Mouse (Mus musculus) hindbrain, embryonic 15.5 days (tissue): ENCODE results near the gene Eloa. TPM values are rescaled to one million over a fixed set of nuclear protein-coding genes. Genes with fewer than 3 reads are reported as not detected.
A peak's percentile ranks its signal among the peaks of the same experiment; 100 is the strongest.

Experiments used
- ATAC-seq: fragments of 200-750 bp; cut with Nextera tagmentation; 2 replicates; pipeline ENCODE4 v1.8.0; 2017; ENCODE audit warnings: low read depth, moderate number of reproducible peaks, moderate TSS enrichment; ENCODE audit not compliant: low FRiP score
- H3K27ac ChIP-seq: fragments of 300-500 bp; sonication (generic); replicated peaks from 2 replicates; pipeline ENCODE4 v1.5.1; 2015; ENCODE audit warnings: mild to moderate bottlenecking, inconsistent platforms
- H3K27me3 ChIP-seq: fragments of 300-500 bp; sonication (generic); 2 replicates; pipeline ENCODE4 v1.6.1; 2015; ENCODE audit warnings: control low read depth, inconsistent platforms
- H3K36me3 ChIP-seq: fragments of 300-500 bp; sonication (generic); 2 replicates; pipeline ENCODE4 v1.6.1; 2015; ENCODE audit warnings: control low read depth, inconsistent platforms
- H3K4me1 ChIP-seq: fragments of 300-500 bp; sonication (generic); replicated peaks from 2 replicates; pipeline ENCODE4 v1.6.1; 2015; ENCODE audit warnings: control low read depth, inconsistent platforms
- H3K4me2 ChIP-seq: fragments of 300-500 bp; sonication (generic); 2 replicates; pipeline ENCODE4 v1.6.1; 2015; ENCODE audit warnings: moderate library complexity, mild to moderate bottlenecking, inconsistent platforms
- H3K4me3 ChIP-seq: fragments of 300-500 bp; sonication (generic); 2 replicates; pipeline ENCODE4 v1.5.1; 2015; ENCODE audit warnings: mild to moderate bottlenecking, inconsistent platforms
- H3K9ac ChIP-seq: fragments of 300-500 bp; sonication (generic); 2 replicates; pipeline ENCODE4 v1.6.1; 2015; ENCODE audit warnings: inconsistent platforms
- H3K9me3 ChIP-seq: fragments of 300-500 bp; sonication (generic); 2 replicates; pipeline ENCODE4 v1.6.1; 2016; ENCODE audit warnings: control low read depth, inconsistent platforms
- WGBS: fragments of 180-500 bp; shearing (Covaris S2); methylation state at CpG from one replicate; pipeline ENCODE4 v1.1.7; 2015; 5-methylcytosine and 5-hydroxymethylcytosine counted together
- polyA plus RNA-seq: library from polyadenylated mRNA; unstranded; fragments of >200 nt; fragmentation: Nextera tagmentation; extraction: Ambion mirVana; gene quantifications from 2 replicates; pipeline ENCODE4 v1.2.1, GENCODE M21; 2015

Eloa gene
- polyA plus RNA-seq, 1 experiment from 2014 or later: 26.9 TPM

- no peaks in the 10 kb centered on the region for H3K9me3 ChIP-seq
- peaks cover 54% of the 10 kb centered on the region for H3K36me3 ChIP-seq
- peak overlapping the region; percentile 96 for H3K4me2 ChIP-seq
- 77% methylated on average over 13 of the region's 13 CpGs for WGBS
- 0 out of 2 replicates have a peak overlapping the region, but pooled peaks have one; percentile 9 for H3K9ac ChIP-seq
- no peak for ATAC-seq
- H3K4me1 ChIP-seq: peaks cover 29% of the 10 kb centered on the region
- H3K27me3 ChIP-seq: no peaks in the 10 kb centered on the region
- peak overlapping the region; percentile 65 for H3K4me3 ChIP-seq
- peak overlapping the region; percentile 76 for H3K27ac ChIP-seq
Observed at GRCm38 (mm10) chr4:135972911-135973811, 48.4 kb downstream of the Eloa start.

GRCm38 (mm10) chr4:135972556-135972906 is 49.0 kb downstream of the Eloa start, which contains the start of gene Lypla2:
TSS of gene Lypla2 (minus strand) at chr4:135972626.
- Histone ChIP-seq H3K9me3 (no peaks in the 10 kb centered on the region), H3K27ac (peak within 1 kb of the TSS; percentile 76), H3K4me1 (peaks cover 29% of the 10 kb centered on the region), H3K4me3 (peak within 1 kb of the TSS; percentile 65), H3K27me3 (no peaks in the 10 kb centered on the region), H3K4me2 (peak within 1 kb of the TSS; percentile 96), H3K9ac (peak within 1 kb of the TSS; percentile 73), H3K36me3 (peaks cover 60% of the 10 kb centered on the region)
- ATAC-seq: peak; percentile 85; the same call in 1 of the 2 replicates
- WGBS: 1% methylated on average over 18 of the region's 19 CpGs

- H3K36me3 ChIP-seq: peaks cover 62% of the 10 kb centered on the region
- WGBS: 1% methylated on average over 31 of the region's 35 CpGs
- peak; percentile 72 for ATAC-seq
Observed at GRCm38 (mm10) chr4:135971805-135972555, 49.6 kb downstream of the Eloa start.

GRCm38 (mm10) chr4:135970585-135970984 is 51.0 kb downstream of the Eloa start:
- ATAC-seq: no peak
- 0 out of 2 replicates have a peak overlapping the region, but pooled peaks have one; percentile 0 for H3K9ac ChIP-seq
- peaks cover 55% of the 10 kb centered on the region for H3K36me3 ChIP-seq
- no peaks in the 10 kb centered on the region for H3K9me3 ChIP-seq
- 88% methylated on average over 11 of the region's 11 CpGs for WGBS
- H3K27me3 ChIP-seq: no peaks in the 10 kb centered on the region
- peaks cover 29% of the 10 kb centered on the region for H3K4me1 ChIP-seq
- no peak overlapping the region for H3K27ac ChIP-seq
- H3K4me2 ChIP-seq: 0 out of 2 replicates have a peak overlapping the region, but pooled peaks have one; percentile 3
- no peak overlapping the region for H3K4me3 ChIP-seq

More at GRCm38 (mm10) chr4:135971805-135972555, 49.6 kb downstream of the Eloa start:
- Histone ChIP-seq H3K27ac (peak overlapping the region; percentile 76), H3K4me2 (peak overlapping the region; percentile 96), H3K4me1 (peaks cover 29% of the 10 kb centered on the region), H3K4me3 (peak overlapping the region; percentile 65), H3K9me3 (no peaks in the 10 kb centered on the region), H3K27me3 (no peaks in the 10 kb centered on the region), H3K9ac (peak overlapping the region; percentile 73)

GRCm38 (mm10) chr4:135969070-135969750 is 52.4 kb downstream of the Eloa start:
- no peaks in the 10 kb centered on the region for H3K9me3 ChIP-seq
- WGBS: 87% methylated on average over 13 of the region's 13 CpGs
- no peak for ATAC-seq
- H3K9ac ChIP-seq: no peak overlapping the region
- no peak overlapping the region for H3K4me2 ChIP-seq
- no peaks in the 10 kb centered on the region for H3K27me3 ChIP-seq
- H3K4me3 ChIP-seq: no peak overlapping the region
- peaks cover 39% of the 10 kb centered on the region for H3K4me1 ChIP-seq
- peaks cover 45% of the 10 kb centered on the region for H3K36me3 ChIP-seq
- no peak overlapping the region for H3K27ac ChIP-seq

- no peak overlapping the region for H3K4me2 ChIP-seq
- peaks cover 43% of the 10 kb centered on the region for H3K4me1 ChIP-seq
- H3K9ac ChIP-seq: no peak overlapping the region
- H3K36me3 ChIP-seq: peaks cover 45% of the 10 kb centered on the region
- WGBS: 65% methylated on average over 19 of the region's 19 CpGs
- H3K9me3 ChIP-seq: no peaks in the 10 kb centered on the region
- no peak for ATAC-seq
- H3K27ac ChIP-seq: no peak overlapping the region
- H3K4me3 ChIP-seq: no peak overlapping the region
- no peaks in the 10 kb centered on the region for H3K27me3 ChIP-seq
Observed at GRCm38 (mm10) chr4:135968271-135968869, 53.2 kb downstream of the Eloa start.

GRCm38 (mm10) chr4:135967086-135967760 is 54.3 kb downstream of the Eloa start:
- 90% methylated on average over 18 of the region's 18 CpGs for WGBS
- Histone ChIP-seq H3K4me1 (peaks cover 44% of the 10 kb centered on the region), H3K4me2 (no peak overlapping the region), H3K36me3 (peaks cover 46% of the 10 kb centered on the region), H3K9me3 (no peaks in the 10 kb centered on the region), H3K9ac (no peak overlapping the region), H3K4me3 (no peak overlapping the region), H3K27me3 (no peaks in the 10 kb centered on the region), H3K27ac (no peak overlapping the region)
- ATAC-seq: no peak

- Histone ChIP-seq H3K27me3 (no peaks in the 10 kb centered on the region), H3K4me3 (no peak overlapping the region), H3K9ac (no peak overlapping the region), H3K36me3 (peaks cover 52% of the 10 kb centered on the region), H3K4me2 (no peak overlapping the region), H3K4me1 (peaks cover 36% of the 10 kb centered on the region), H3K9me3 (no peaks in the 10 kb centered on the region), H3K27ac (no peak overlapping the region)
- 91% methylated on average over 16 of the region's 16 CpGs for WGBS
- ATAC-seq: no peak
Observed at GRCm38 (mm10) chr4:135966283-135966682, 55.3 kb downstream of the Eloa start.

GRCm38 (mm10) chr4:135965113-135965512 is 56.5 kb downstream of the Eloa start:
- Histone ChIP-seq H3K9me3 (no peaks in the 10 kb centered on the region), H3K4me1 (peaks cover 26% of the 10 kb centered on the region), H3K4me2 (peak overlapping the region; percentile 89), H3K9ac (no peak overlapping the region), H3K36me3 (peaks cover 54% of the 10 kb centered on the region), H3K27ac (no peak overlapping the region), H3K4me3 (0 out of 2 replicates have a peak overlapping the region, but pooled peaks have one; percentile 76), H3K27me3 (no peaks in the 10 kb centered on the region)
- ATAC-seq: no peak
- WGBS: 84% methylated on average over 9 of the region's 9 CpGs

- Histone ChIP-seq H3K4me1 (peaks cover 21% of the 10 kb centered on the region), H3K9me3 (no peaks in the 10 kb centered on the region), H3K4me2 (peak overlapping the region; percentile 89), H3K27ac (peak overlapping the region; percentile 85), H3K4me3 (peak overlapping the region; percentile 76), H3K36me3 (peaks cover 54% of the 10 kb centered on the region), H3K9ac (peak overlapping the region; percentile 81), H3K27me3 (no peaks in the 10 kb centered on the region)
- 2% methylated on average over 12 of the region's 12 CpGs for WGBS
- 0 out of 2 replicates have a peak, but pooled peaks have one; percentile 0 for ATAC-seq
Observed at GRCm38 (mm10) chr4:135964426-135964825, 57.1 kb downstream of the Eloa start.
